Mouse (Mus musculus): ENCODE results near the gene 4930524B15Rik. TPM values are rescaled to one million over a fixed set of nuclear protein-coding genes. Genes with fewer than 3 reads are reported as not detected.

4930524B15Rik gene
- not detected in 2 replicates for polyA plus RNA-seq (2015; fragmentation: Nextera tagmentation; extraction: Ambion mirVana)

DNA sequence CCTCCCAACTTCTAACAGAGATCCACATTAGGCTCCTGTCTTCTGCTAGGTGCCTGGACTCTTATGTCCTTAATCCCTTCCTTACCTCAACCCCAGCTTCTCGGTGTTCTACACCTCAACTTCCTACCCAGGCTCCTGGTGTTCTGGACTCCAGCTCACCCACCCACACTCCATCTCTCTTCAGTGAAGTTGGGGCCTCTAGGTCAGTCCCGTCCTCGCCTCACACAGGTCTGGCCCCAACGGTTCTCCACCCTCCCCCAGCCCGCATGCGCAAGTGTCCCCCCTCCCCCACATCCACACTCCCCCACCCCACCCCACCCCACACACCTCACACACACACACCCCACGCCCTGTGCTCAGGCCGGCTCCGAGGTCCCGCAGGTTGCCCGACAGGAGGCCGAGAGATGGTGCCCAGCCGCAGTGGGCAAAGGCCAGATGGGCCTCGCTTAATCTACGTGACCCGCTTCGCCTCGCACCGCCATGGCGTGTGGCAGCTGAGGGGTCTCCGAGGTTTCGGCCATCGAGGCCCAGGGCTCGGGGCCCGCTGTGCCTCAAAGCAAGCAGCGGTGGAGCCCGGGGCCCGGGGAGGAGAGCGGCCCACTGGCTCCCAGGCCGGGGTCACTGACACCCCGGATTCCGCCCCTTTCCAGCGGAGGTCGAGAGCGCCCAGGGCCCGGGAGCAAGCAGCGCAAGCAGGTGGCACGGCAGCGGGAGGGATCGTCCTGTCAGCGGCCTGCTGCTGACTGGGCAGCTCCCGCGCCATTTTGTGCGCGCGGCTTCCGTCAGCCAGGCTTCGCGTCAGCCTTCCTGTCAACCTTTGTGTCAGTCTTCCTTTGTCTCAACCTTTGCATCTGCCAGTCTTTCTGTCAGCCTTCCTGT, at the start of gene 4930524B15Rik:
4930524B15Rik (plus strand) TSS at position 337 of the 879 bp plus-strand sequence.
- H3K4me3 ChIP-seq (replicated peaks) = no peak within 1 kb of the TSS; the same call in 1 of the 2 replicates
- no peaks in the 10 kb centered on the region for H3K36me3 ChIP-seq (replicated peaks)
- H3K9me3 ChIP-seq (replicated peaks) = no peaks in the 10 kb centered on the region
- H3K4me1 ChIP-seq (replicated peaks) = no peaks in the 10 kb centered on the region
- H3K9ac ChIP-seq = no peak within 1 kb of the TSS
- WGBS (ENCODE audit: insufficient replicate concordance) = 59% methylated on average over 49 of the region's 49 CpGs
- ATAC-seq (ENCODE audit: insufficient read depth) = no peak
- no peak within 1 kb of the TSS for H3K27ac ChIP-seq (replicated peaks)
- no peaks in the 10 kb centered on the region for H3K27me3 ChIP-seq
- peak within 1 kb of the TSS; percentile 49 for H3K4me2 ChIP-seq

DNA sequence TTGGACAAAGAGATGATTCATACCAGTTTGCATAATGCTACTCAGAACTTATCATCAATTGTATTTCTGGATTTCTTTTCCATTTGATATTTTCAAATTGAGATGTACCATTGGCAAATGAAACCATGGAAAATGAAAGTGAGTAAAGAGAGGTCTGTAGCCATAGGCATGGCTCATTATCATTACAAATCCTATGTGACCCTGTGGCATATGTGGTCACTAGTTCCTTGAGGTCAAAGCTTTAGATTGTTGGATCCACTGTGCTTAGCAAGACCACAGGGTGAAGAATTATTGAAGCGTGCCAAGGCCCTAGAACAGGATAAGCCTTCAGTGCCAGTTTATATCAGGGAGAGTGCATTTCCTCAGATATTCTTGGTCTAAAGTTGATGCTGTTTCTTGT, 47.6 kb upstream of the 4930524B15Rik start:
- H3K27me3 ChIP-seq = no peaks in the 10 kb centered on the region
- H3K9ac ChIP-seq = no peak overlapping the region
- ATAC-seq (ENCODE audit: insufficient read depth) = no peak
- no peak overlapping the region for H3K27ac ChIP-seq (replicated peaks)
- H3K4me3 ChIP-seq (replicated peaks) = no peak overlapping the region
- peaks cover 67% of the 10 kb centered on the region for H3K36me3 ChIP-seq (replicated peaks)
- no peak overlapping the region for H3K4me2 ChIP-seq
- WGBS (ENCODE audit: insufficient replicate concordance) = 91% methylated on average over 1 of the region's 1 CpGs
- no peaks in the 10 kb centered on the region for H3K9me3 ChIP-seq (replicated peaks)
- 0 out of 2 replicates have a peak, but pooled peaks cover 3% of the 10 kb centered on the region for H3K4me1 ChIP-seq (replicated peaks)

DNA sequence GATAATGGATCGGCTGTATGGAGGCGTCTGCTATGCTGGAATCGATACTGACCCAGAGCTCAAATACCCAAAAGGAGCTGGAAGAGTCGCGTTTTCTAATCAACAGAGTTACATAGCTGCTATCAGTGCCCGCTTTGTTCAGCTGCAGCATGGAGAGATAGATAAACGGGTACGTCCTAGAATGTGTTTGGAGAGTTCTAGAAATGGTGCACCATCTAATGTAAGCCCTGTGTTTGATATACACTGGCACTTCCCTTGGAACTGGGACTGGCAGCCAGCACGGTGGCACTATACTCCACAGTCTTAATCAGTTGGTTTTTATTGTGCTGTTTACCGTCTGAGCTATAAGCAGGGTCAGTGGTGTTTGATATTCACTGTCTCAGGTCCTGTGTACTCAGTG, 35.3 kb upstream of the 4930524B15Rik start:
- H3K9ac ChIP-seq = no peak overlapping the region
- H3K27ac ChIP-seq (replicated peaks) = no peak overlapping the region
- WGBS (ENCODE audit: insufficient replicate concordance) = 58% methylated on average over 10 of the region's 10 CpGs
- H3K36me3 ChIP-seq (replicated peaks) = peaks cover 90% of the 10 kb centered on the region
- no peaks in the 10 kb centered on the region for H3K27me3 ChIP-seq
- peak; percentile 58 for ATAC-seq (ENCODE audit: insufficient read depth)
- no peaks in the 10 kb centered on the region for H3K4me1 ChIP-seq (replicated peaks)
- H3K4me3 ChIP-seq (replicated peaks) = no peak overlapping the region
- no peaks in the 10 kb centered on the region for H3K9me3 ChIP-seq (replicated peaks)
- no peak overlapping the region for H3K4me2 ChIP-seq

DNA sequence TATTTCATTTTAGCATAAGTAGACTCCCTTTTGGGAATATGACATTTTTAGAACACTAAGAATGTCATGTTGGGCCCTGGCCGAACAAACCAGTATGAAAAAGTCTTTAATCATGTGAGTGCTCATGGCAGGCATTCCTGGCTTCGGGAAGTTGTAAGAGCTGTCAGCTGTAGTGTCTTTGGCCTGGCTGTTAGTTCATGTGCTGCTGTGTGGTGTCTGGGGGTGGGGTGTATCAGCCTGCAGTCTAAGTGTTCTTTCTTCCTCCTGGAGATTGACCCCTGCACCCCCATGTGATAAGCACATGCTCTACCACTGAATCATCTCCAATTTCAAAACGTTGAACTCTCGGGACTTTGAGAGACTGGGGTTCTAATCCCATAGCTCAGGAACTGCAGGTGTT, 29.7 kb upstream of the 4930524B15Rik start:
- no peak overlapping the region for H3K9ac ChIP-seq
- H3K9me3 ChIP-seq (replicated peaks) = no peaks in the 10 kb centered on the region
- H3K4me2 ChIP-seq = no peak overlapping the region
- no peaks in the 10 kb centered on the region for H3K4me1 ChIP-seq (replicated peaks)
- 55% methylated on average over 4 of the region's 4 CpGs for WGBS (ENCODE audit: insufficient replicate concordance)
- H3K4me3 ChIP-seq (replicated peaks) = no peak overlapping the region
- H3K27ac ChIP-seq (replicated peaks) = no peak overlapping the region
- H3K36me3 ChIP-seq (replicated peaks) = peaks cover 58% of the 10 kb centered on the region
- no peaks in the 10 kb centered on the region for H3K27me3 ChIP-seq
- ATAC-seq (ENCODE audit: insufficient read depth) = no peak

DNA sequence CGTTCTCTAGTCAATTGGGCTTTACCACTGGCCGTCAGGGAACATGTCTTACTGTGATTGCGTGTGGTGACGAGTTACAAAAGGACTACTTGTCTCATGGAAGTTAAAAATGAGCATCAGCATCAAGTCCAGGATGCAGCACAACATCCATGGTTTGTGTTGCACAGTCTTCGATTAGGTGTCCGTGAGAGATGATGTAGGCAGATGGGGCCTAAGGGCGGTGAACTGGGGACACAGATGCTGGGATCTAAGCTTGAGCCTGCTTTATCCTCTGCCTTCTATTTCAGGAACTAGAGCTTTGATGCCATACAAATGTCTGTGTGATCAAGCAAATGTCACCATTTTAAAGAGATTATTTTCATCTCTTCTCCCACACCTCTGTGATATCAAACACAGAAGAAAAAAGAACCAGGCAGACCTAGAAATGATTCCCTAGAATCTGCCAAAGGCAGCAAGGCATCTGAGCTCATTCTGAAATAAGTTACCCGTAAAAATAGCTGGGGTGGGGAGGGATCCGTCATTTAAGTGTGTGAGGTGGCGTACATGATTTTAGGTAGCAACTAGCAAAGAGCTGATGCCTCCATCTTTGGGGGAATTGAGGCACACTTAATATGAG, 28.4 kb upstream of the 4930524B15Rik start:
- H3K9me3 ChIP-seq (replicated peaks) = no peaks in the 10 kb centered on the region
- H3K27me3 ChIP-seq = no peaks in the 10 kb centered on the region
- peaks cover 45% of the 10 kb centered on the region for H3K36me3 ChIP-seq (replicated peaks)
- no peak overlapping the region for H3K4me2 ChIP-seq
- H3K4me1 ChIP-seq (replicated peaks) = no peaks in the 10 kb centered on the region
- H3K4me3 ChIP-seq (replicated peaks) = no peak overlapping the region
- no peak for ATAC-seq (ENCODE audit: insufficient read depth)
- WGBS (ENCODE audit: insufficient replicate concordance) = 92% methylated on average over 10 of the region's 10 CpGs
- H3K9ac ChIP-seq = no peak overlapping the region
- no peak overlapping the region for H3K27ac ChIP-seq (replicated peaks)

DNA sequence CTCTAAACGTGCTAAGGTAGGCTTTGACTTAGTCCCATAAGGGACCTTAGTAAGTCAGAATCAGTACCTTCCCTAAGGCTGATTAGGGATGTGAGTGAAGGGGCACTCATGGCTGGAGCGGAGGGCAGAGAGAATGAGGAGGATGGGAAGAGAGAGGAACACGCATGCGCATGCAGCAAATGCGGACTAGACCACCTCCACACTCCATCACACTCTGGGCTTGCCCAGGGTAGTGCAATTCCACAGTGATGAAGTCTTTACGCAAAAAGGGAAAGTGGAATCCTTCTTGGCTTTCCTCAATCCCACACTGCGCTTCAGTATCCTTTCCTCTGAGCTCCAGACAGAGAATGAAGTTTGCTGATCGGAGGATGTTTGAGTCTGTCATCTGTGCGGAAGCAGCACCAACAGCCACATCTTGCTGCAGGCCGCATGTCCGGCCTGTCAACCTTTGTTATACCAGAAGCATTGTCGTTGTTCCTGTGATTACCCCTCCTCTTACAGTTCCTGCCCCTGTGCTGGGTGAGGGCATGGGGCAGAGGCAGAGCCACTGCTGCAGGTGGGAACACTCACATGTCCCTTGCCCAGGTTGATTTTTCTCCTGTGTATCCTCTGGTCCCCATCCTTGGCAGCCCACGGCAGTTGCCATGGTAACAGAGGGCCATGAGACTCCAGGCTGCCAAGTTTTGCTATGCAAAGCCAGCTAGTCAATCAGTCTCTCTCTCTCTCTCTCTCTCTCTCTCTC, 24.3 kb upstream of the 4930524B15Rik start:
- H3K4me1 ChIP-seq (replicated peaks) = no peaks in the 10 kb centered on the region
- 83% methylated on average over 13 of the region's 13 CpGs for WGBS (ENCODE audit: insufficient replicate concordance)
- H3K9ac ChIP-seq = no peak overlapping the region
- no peak overlapping the region for H3K4me3 ChIP-seq (replicated peaks)
- H3K9me3 ChIP-seq (replicated peaks) = no peaks in the 10 kb centered on the region
- H3K27ac ChIP-seq (replicated peaks) = no peak overlapping the region
- no peak overlapping the region for H3K4me2 ChIP-seq
- H3K36me3 ChIP-seq (replicated peaks) = peaks cover 15% of the 10 kb centered on the region
- no peaks in the 10 kb centered on the region for H3K27me3 ChIP-seq
- ATAC-seq (ENCODE audit: insufficient read depth) = no peak

DNA sequence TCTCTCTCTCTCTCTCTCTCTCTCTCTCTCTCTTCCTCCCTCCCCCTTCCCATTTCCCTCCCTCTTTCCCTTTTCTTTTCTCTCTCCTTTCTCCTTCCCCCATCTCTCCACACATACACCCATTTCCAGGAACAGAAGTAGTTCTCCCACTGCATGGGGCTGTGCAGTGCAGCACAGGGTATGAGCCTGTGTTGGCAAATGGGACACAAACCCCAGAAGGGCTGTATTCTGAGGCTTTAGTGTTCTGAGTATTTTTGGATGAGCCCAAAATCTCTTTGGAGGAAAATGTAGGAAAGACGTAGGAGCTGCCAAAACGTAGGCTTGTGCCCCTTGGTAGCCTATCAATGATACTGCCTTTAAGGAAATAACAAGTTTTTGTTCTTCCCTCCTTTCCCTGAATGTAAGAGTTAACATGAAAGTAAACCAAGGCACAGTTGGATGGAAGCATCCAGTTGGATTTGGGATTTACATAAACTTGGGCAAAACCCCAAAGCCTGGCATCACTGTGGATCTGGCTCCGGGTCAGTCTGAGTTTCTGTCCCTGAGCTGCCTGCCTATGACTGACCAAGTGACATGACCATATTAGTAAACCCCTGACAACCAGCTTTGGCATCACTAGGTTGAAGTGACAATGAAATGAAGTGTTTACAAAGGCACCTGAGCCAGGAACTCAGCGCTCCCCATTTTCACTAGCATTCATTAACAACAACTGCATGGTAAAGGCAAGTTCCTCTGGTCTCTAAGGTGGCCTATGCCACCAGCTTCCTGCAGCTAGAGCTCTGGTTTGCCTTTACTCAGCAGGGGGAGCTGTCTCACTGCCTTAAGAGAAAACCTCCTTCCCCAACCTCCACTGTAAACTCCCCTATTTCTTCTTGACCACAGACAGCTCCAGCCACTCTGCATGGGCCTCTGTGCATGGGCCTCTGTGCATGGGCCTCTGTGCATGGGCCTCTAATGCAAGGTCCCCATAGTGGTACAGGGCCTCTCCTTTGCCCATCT, 23.5 kb upstream of the 4930524B15Rik start:
- no peak overlapping the region for H3K4me3 ChIP-seq (replicated peaks)
- H3K36me3 ChIP-seq (replicated peaks) = peaks cover 7% of the 10 kb centered on the region
- H3K9ac ChIP-seq = no peak overlapping the region
- H3K27ac ChIP-seq (replicated peaks) = no peak overlapping the region
- 66% methylated on average over 4 of the region's 4 CpGs for WGBS (ENCODE audit: insufficient replicate concordance)
- H3K4me1 ChIP-seq (replicated peaks) = no peaks in the 10 kb centered on the region
- H3K4me2 ChIP-seq = no peak overlapping the region
- H3K27me3 ChIP-seq = no peaks in the 10 kb centered on the region
- ATAC-seq (ENCODE audit: insufficient read depth) = no peak
- H3K9me3 ChIP-seq (replicated peaks) = no peaks in the 10 kb centered on the region

DNA sequence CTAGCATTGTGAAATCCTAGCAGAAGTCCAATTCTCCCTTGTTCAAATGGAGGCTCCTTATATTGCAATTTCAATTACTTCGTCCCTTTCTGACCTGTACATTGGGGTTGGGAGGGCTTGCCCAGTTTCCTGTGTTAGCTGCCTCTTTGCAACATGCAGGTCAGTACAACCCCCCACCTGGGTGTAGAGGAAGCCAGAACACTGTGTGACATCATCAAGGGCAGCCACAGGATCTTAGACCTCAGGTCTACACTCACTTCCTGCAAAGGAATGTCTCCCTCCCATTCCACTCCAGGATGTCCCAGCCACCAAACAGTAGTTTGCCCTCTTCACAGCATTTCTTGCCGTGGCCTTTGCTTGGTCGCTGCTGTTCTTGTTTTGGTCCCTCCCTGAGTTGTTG, 19.9 kb upstream of the 4930524B15Rik start:
- no peaks in the 10 kb centered on the region for H3K9me3 ChIP-seq (replicated peaks)
- peaks cover 18% of the 10 kb centered on the region for H3K4me1 ChIP-seq (replicated peaks)
- H3K4me2 ChIP-seq = no peak overlapping the region
- WGBS (ENCODE audit: insufficient replicate concordance) = 64% methylated on average over 3 of the region's 3 CpGs
- H3K4me3 ChIP-seq (replicated peaks) = no peak overlapping the region
- no peak for ATAC-seq (ENCODE audit: insufficient read depth)
- peaks cover 5% of the 10 kb centered on the region; the same call in 1 of the 2 replicates for H3K27me3 ChIP-seq
- H3K9ac ChIP-seq = no peak overlapping the region
- no peak overlapping the region for H3K27ac ChIP-seq (replicated peaks)
- no peaks in the 10 kb centered on the region for H3K36me3 ChIP-seq (replicated peaks)

DNA sequence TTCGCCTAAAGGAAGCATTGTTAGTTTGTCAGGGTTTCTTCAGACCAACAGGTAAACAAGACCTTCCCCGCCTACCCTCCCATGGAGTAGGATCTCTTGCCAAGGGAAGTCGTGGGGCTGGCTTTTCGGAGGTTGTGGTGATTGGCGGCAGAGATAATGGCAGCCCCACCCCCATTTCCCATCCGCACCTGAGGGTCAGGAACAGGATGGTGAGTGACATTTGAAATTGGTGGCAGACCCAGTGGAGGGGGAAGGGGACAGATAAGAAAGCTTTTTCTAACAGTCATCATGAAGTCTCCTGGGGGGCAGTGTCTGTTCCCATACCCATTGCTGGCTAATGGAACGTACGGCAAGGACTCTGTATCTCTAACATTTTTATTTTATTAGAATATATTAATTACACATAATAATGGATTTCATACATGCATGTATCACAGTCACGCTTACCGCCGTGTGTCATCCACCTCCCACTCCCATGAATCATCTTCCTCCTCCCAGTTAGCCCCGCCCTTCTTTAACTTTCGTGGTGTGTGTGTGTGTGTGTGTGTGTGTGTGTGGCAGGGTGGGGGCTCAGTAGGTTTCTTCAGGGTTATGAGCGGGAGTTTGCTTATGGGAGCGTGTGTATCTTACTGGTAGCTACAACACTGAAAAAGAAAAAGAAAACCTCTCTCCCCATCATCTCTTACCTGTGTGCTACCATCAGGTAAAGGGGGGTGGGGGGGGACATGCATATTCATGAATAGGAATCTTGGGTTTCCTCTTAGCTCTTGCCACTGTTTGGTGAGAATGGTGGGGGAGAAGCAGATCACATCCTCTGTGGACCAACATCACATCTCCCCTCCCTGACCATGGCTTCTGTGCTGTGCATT, 16.7 kb upstream of the 4930524B15Rik start:
- H3K4me1 ChIP-seq (replicated peaks) = peaks cover 18% of the 10 kb centered on the region
- peak overlapping the region; percentile 55 for H3K4me3 ChIP-seq (replicated peaks)
- peak; percentile 51 for ATAC-seq (ENCODE audit: insufficient read depth)
- H3K9ac ChIP-seq = peak overlapping the region; percentile 37
- H3K9me3 ChIP-seq (replicated peaks) = no peaks in the 10 kb centered on the region
- 15% methylated on average over 15 of the region's 15 CpGs for WGBS (ENCODE audit: insufficient replicate concordance)
- H3K36me3 ChIP-seq (replicated peaks) = no peaks in the 10 kb centered on the region
- peak overlapping the region; percentile 72 for H3K4me2 ChIP-seq
- H3K27ac ChIP-seq (replicated peaks) = no peak overlapping the region
- peaks cover 15% of the 10 kb centered on the region for H3K27me3 ChIP-seq
